In the genomic region with DNA sequence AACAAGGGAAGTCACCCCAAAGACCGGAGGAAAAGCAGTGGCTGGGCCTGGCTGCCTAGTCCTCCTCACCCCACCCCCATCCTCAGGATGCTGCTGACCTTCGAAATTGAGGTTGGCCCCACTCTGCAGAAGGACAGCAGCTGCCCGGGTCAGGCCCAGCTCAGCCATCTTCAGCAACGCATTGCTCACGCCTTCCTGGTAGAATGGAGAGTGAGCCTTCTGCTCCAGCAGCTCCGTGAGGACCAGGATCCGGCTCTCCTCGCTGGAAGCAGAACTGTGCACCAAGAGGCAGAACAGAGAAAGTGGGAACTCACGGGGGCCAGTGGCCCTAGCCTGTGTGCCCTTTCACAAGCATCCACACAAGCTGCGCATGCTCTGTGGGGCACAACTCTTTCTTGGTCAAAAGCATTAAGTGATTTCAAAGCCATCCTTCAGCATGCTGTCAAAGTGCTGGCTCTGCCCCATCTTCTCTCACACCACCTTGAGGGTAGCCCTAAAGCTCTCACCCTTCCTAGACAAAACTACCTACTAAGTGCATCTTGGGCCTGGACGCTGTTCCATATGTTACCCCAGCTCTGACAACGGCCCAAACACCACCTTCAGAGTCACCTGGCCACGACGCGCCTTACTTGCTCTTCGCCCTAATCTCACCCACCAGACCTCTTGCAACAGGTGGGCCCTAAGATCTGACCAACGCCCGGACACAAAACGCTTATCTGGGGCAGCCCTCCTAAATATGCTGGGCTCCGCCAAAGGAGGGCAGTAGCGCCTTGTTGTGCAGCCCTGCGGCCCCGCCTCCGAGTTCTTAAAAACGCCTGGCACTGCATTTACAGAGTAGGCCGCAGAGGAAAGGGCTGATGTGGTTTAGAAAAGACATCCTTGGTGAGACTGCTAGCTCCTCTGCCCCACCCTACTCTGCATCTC, we compare ENCODE assay signal across 8 mouse cellular contexts. TPM values are rescaled to one million over a fixed set of nuclear protein-coding genes. Genes with fewer than 3 reads are reported as not detected.
DNase-seq lines count a peak whose midpoint lies in the region; ATAC-seq lines count a peak whose summit lies in the region.

No protein-coding gene starts in this region.

- peak overlapping the region; percentile 100 for H3K4me3 ChIP-seq in forebrain, embryonic 13.5 days
- peak overlapping the region; percentile 98 for H3K4me3 ChIP-seq in limb, embryonic 11.5 days (ENCODE audit: low read depth, low read length)
- peak overlapping the region; percentile 99 for H3K4me3 ChIP-seq in midbrain, embryonic 10.5 days

- peak overlapping the region; percentile 88 for H3K9ac ChIP-seq in forebrain, embryonic 13.5 days
- peak overlapping the region; percentile 90 for H3K9ac ChIP-seq in limb, embryonic 11.5 days (ENCODE audit: low read length)

- H3K4me2 ChIP-seq in forebrain, embryonic 13.5 days, result peak overlapping the region; percentile 87
- H3K4me2 ChIP-seq in limb, embryonic 11.5 days (ENCODE audit: low read depth, severe bottlenecking), result peak overlapping the region; percentile 88

- 0 out of 2 replicates have a peak overlapping the region, but pooled peaks have one; percentile 44 for H3K27ac ChIP-seq in forebrain, embryonic 13.5 days
- H3K27ac ChIP-seq in limb, embryonic 11.5 days (replicated peaks; ENCODE audit: low read depth, low read length), result peak overlapping the region; percentile 16
- H3K27ac ChIP-seq in midbrain, embryonic 10.5 days (replicated peaks), result peak overlapping the region; percentile 87

- H3K36me3 ChIP-seq in forebrain, embryonic 13.5 days (ENCODE audit: poor library complexity, severe bottlenecking), result peaks cover 45% of the 10 kb centered on the region
- peaks cover 33% of the 10 kb centered on the region for H3K36me3 ChIP-seq in limb, embryonic 11.5 days (ENCODE audit: control insufficient read depth, insufficient read depth, low read length)
- H3K36me3 ChIP-seq in midbrain, embryonic 10.5 days, result peaks cover 48% of the 10 kb centered on the region

- H3K27me3 ChIP-seq in forebrain, embryonic 13.5 days, result no peaks in the 10 kb centered on the region
- no peaks in the 10 kb centered on the region for H3K27me3 ChIP-seq in limb, embryonic 11.5 days (ENCODE audit: control insufficient read depth, insufficient read depth, low read length)
- no peaks in the 10 kb centered on the region for H3K27me3 ChIP-seq in midbrain, embryonic 10.5 days (ENCODE audit: low read depth, poor library complexity, severe bottlenecking)

- H3K9me3 ChIP-seq in forebrain, embryonic 13.5 days (replicated peaks), result no peaks in the 10 kb centered on the region
- H3K9me3 ChIP-seq in limb, embryonic 11.5 days (ENCODE audit: control insufficient read depth, low read length), result no peaks in the 10 kb centered on the region
- no peaks in the 10 kb centered on the region for H3K9me3 ChIP-seq in midbrain, embryonic 10.5 days (replicated peaks)

- peak; percentile 54 to 66 for DNase-seq in cerebellum, postnatal 10 days
- peak; percentile 68 for DNase-seq in adrenal gland, postnatal 10 days
- DNase-seq in induced T-regulatory cell, adult 2 months (ENCODE audit: low read depth), result peak; percentile 88
- peak; percentile 71 for DNase-seq in limb, embryonic 11.5 days (ENCODE audit: low spot score)
- DNase-seq in midbrain, embryonic 10.5 days (ENCODE audit: low spot score), result no peak
- DNase-seq in spleen, postnatal 36 days (ENCODE audit: low spot score in 2 of 2), result peak; percentile 70 to 81

- WGBS in forebrain, embryonic 13.5 days, result 38% methylated on average over 26 of the region's 26 CpGs
- WGBS in limb, embryonic 11.5 days, result 35% methylated on average over 26 of the region's 26 CpGs
- WGBS in midbrain, embryonic 10.5 days, result 39% methylated on average over 26 of the region's 26 CpGs

- no peak for ATAC-seq in cerebellum, adult (ENCODE audit: insufficient number of reproducible peaks, low FRiP score, low TSS enrichment)
- no peak for ATAC-seq in forebrain, embryonic 13.5 days
- no peak for ATAC-seq in limb, embryonic 11.5 days (ENCODE audit: insufficient number of reproducible peaks, low FRiP score, low TSS enrichment, low read depth)

- H3K4me1 ChIP-seq in forebrain, embryonic 13.5 days, result peaks cover 29% of the 10 kb centered on the region
- H3K4me1 ChIP-seq in limb, embryonic 11.5 days (ENCODE audit: control insufficient read depth, insufficient read depth, low read length), result peaks cover 13% of the 10 kb centered on the region
- H3K4me1 ChIP-seq in midbrain, embryonic 10.5 days, result peaks cover 39% of the 10 kb centered on the region

RNA-seq across cellular contexts. Expression of gene Asb6, which starts 3.0 kb away (rescaled TPM):
- total RNA-seq in adrenal gland, postnatal 10 days (2021), result 10 to 100 TPM; 17.2 to 19.6 TPM
- polyA plus RNA-seq in forebrain, embryonic 13.5 days (2015; fragmentation: Nextera tagmentation; extraction: Ambion mirVana), result 39.4 and 43.4 TPM in 2 replicates
- polyA plus RNA-seq in limb, embryonic 11.5 days (2014; fragmentation: Nextera tagmentation; extraction: Ambion mirVana), result 38.7 and 40.4 TPM in 2 replicates
- 43.9 and 45.8 TPM in 2 replicates for polyA plus RNA-seq in midbrain, embryonic 10.5 days (2016; fragmentation: Nextera tagmentation; extraction: Ambion mirVana)

RNA-seq across cellular contexts. Expression of gene Prrx2, which starts 7.7 kb away (rescaled TPM):
- 1 to 10 TPM; 2.3 to 4.0 TPM for total RNA-seq in adrenal gland, postnatal 10 days (2021)
- 1.8 and 3.0 TPM in 2 replicates for polyA plus RNA-seq in forebrain, embryonic 13.5 days (2015; fragmentation: Nextera tagmentation; extraction: Ambion mirVana)
- polyA plus RNA-seq in limb, embryonic 11.5 days (2014; fragmentation: Nextera tagmentation; extraction: Ambion mirVana), result 138 and 155 TPM in 2 replicates
- 22.3 and 29.5 TPM in 2 replicates for polyA plus RNA-seq in midbrain, embryonic 10.5 days (2016; fragmentation: Nextera tagmentation; extraction: Ambion mirVana)

RNA-seq across cellular contexts. Expression of gene Ntmt1, which starts 19.5 kb away (rescaled TPM):
- total RNA-seq in adrenal gland, postnatal 10 days (2021), result 10 to 100 TPM; 33.4 to 34.9 TPM
- polyA plus RNA-seq in forebrain, embryonic 13.5 days (2015; fragmentation: Nextera tagmentation; extraction: Ambion mirVana), result 120 and 127 TPM in 2 replicates
- polyA plus RNA-seq in limb, embryonic 11.5 days (2014; fragmentation: Nextera tagmentation; extraction: Ambion mirVana), result 102 and 109 TPM in 2 replicates
- 126 and 127 TPM in 2 replicates for polyA plus RNA-seq in midbrain, embryonic 10.5 days (2016; fragmentation: Nextera tagmentation; extraction: Ambion mirVana)

RNA-seq across cellular contexts. Expression of gene 1700001O22Rik, which starts 23.6 kb away (rescaled TPM):
- total RNA-seq in adrenal gland, postnatal 10 days (2021), result 1 to 10 TPM in 1 of 2 experiments, under 1 TPM in 1; 0.96 to 1.2 TPM
- polyA plus RNA-seq in forebrain, embryonic 13.5 days (2015; fragmentation: Nextera tagmentation; extraction: Ambion mirVana), result 3.8 and 4.5 TPM in 2 replicates
- 2.6 and 3.9 TPM in 2 replicates for polyA plus RNA-seq in limb, embryonic 11.5 days (2014; fragmentation: Nextera tagmentation; extraction: Ambion mirVana)
- 3.5 and 4.0 TPM in 2 replicates for polyA plus RNA-seq in midbrain, embryonic 10.5 days (2016; fragmentation: Nextera tagmentation; extraction: Ambion mirVana)

Comparison
In these comparisons a context has a peak if more than half of its experiments do, and no peak if none do; other contexts are left out.
1. H3K27ac ChIP-seq: peak in every context shown above with its lines; median percentile 87 in midbrain, embryonic 10.5 days; 44 in forebrain, embryonic 13.5 days; 16 in limb, embryonic 11.5 days.